Mouse (Mus musculus) adrenal gland, postnatal 14 days (tissue): Measurements from ENCODE around the gene Akap8. TPM values are rescaled to one million over a fixed set of nuclear protein-coding genes. Genes with fewer than 3 reads are reported as not detected.
A peak's percentile ranks its signal among the peaks of the same experiment; 100 is the strongest.

Experiments
- DNase-seq: peaks from one replicate; pipeline ENCODE4 v3.0.0; 2021; ENCODE audit warnings: mixed read lengths
- long read RNA-seq, 2 experiments: library from polyadenylated mRNA; stranded (forward); transcript quantifications; one replicate each; pipeline ENCODE4 v2.0.0; 2021
- total RNA-seq: library from RNA; stranded (reverse); gene quantifications from 2 replicates; pipeline ENCODE4 v1.2.3, GENCODE M21; 2021

Akap8 gene
- total RNA-seq = 78.9 and 96.2 TPM in 2 replicates
- long read RNA-seq, experiment 1, full-length matches to known transcripts = 26 of 42 reads
- long read RNA-seq, experiment 1, partial matches to known transcripts = 5 of 42 reads
- long read RNA-seq, experiment 1, other reads (novel, unspliced or antisense) = 11 of 42 reads
- long read RNA-seq, experiment 2, transcript Akap8-201 (14 exons, 3,731 nt) = major isoform, 8 of 21 reads
- long read RNA-seq, experiment 2, partial matches to known transcripts = 5 of 21 reads
- long read RNA-seq, experiment 2, other reads (novel, unspliced or antisense) = 7 of 21 reads

- peak; percentile 98 for DNase-seq
Measured at GRCm38 (mm10) chr17:32320597-32321389, at the start of gene Akap8. Gene Akap8 (minus strand): TSS chr17:32321238.

- DNase-seq = no peak
Measured at GRCm38 (mm10) chr17:32368991-32369578, 48.0 kb upstream of the Akap8 start.

- no peak for DNase-seq
Measured at GRCm38 (mm10) chr17:32367706-32368105, 46.7 kb upstream of the Akap8 start.

GRCm38 (mm10) chr17:32365296-32365695, 44.3 kb upstream of the Akap8 start:
- no peak for DNase-seq

GRCm38 (mm10) chr17:32364850-32365249, 43.8 kb upstream of the Akap8 start:
- DNase-seq = no peak

GRCm38 (mm10) chr17:32364331-32364730, 43.3 kb upstream of the Akap8 start:
- DNase-seq = peak; percentile 94

GRCm38 (mm10) chr17:32363821-32364301, 42.8 kb upstream of the Akap8 start:
- peak; percentile 56 for DNase-seq

- DNase-seq = no peak
Measured at GRCm38 (mm10) chr17:32362686-32363085, 41.6 kb upstream of the Akap8 start.

- peak; percentile 84 for DNase-seq
Measured at GRCm38 (mm10) chr17:32359928-32360327, 38.9 kb upstream of the Akap8 start.

- DNase-seq = no peak
Measured at GRCm38 (mm10) chr17:32358943-32359340, 37.9 kb upstream of the Akap8 start.

GRCm38 (mm10) chr17:32358192-32358942, 37.3 kb upstream of the Akap8 start:
- DNase-seq = no peak

- DNase-seq = peak; percentile 71
Measured at GRCm38 (mm10) chr17:32356766-32357760, 36.0 kb upstream of the Akap8 start.

- peak; percentile 5 for DNase-seq
Measured at GRCm38 (mm10) chr17:32356281-32356680, 35.2 kb upstream of the Akap8 start.

- DNase-seq = no peak
Measured at GRCm38 (mm10) chr17:32355031-32355430, 34.0 kb upstream of the Akap8 start.

GRCm38 (mm10) chr17:32354211-32354610, 33.2 kb upstream of the Akap8 start:
- DNase-seq = no peak

GRCm38 (mm10) chr17:32353696-32354095, 32.7 kb upstream of the Akap8 start:
- peak; percentile 73 for DNase-seq

GRCm38 (mm10) chr17:32351726-32352125, 30.7 kb upstream of the Akap8 start:
- DNase-seq = no peak

GRCm38 (mm10) chr17:32351269-32351668, 30.2 kb upstream of the Akap8 start:
- no peak for DNase-seq

GRCm38 (mm10) chr17:32350382-32350983, 29.4 kb upstream of the Akap8 start, which contains the start of gene Akap8l:
Gene Akap8l (minus strand): TSS chr17:32350607.
- peak; percentile 97 for DNase-seq

- no peak for DNase-seq
Measured at GRCm38 (mm10) chr17:32349851-32350381, 28.9 kb upstream of the Akap8 start.
